Mouse (Mus musculus) lung, postnatal 0 days (tissue): Measurements from ENCODE around the gene Scarb2.

Experiments used
- CTCF ChIP-seq: IDR thresholded peaks from 2 replicates; pipeline ENCODE4 v1.5.1; 2016; ENCODE audit warnings: antibody characterized with exemption, mild to moderate bottlenecking
- EP300 ChIP-seq: IDR thresholded peaks from 2 replicates; pipeline ENCODE4 v1.6.1; 2016; ENCODE audit warnings: antibody characterized with exemption, mild to moderate bottlenecking, control low read depth

DNA sequence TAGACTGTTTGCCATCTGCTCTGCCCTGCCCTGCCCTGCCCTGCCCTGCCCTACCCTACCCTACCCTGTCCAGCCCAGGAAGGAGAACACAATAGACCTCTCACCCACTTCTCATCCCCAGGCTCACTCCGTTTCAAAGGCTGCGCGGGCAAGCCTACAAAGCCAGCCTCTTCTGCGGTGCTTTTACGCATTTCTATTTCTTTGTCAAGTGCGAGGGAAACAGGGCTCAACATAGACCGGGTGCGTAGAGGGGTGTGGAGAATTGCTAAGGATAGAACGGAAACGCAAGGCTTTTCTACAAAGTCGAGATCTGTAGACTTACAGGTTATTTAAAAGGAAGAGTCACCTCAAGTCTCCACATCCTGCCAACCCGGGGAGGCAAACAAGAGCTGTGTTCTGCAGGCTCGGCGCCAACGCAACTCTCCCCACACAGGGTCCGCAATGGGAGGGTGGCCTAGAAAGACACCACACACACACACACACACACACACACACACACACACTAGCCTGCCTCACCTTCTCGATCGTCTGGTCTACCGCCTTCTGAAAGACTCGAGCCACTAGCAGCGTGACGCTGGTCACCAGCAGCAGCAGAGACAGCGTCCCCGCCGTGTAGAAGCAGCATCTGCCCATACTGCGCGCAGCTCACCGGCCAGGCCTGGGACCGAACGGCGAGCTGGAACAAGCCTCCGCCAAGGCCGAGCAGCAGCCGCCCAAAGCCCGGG lies 1.8 kb downstream of the Scarb2 start:
- TF ChIP-seq EP300 (0 out of 2 replicates have a peak, but pooled peaks have one; percentile 18), CTCF (no peak)
